Mouse (Mus musculus): ENCODE data around the gene Abca7.
"Not testable (repeated sequence)": the region's sequence is repeated elsewhere in the genome, so short reads cannot be mapped to it uniquely, and the experiment has no call there.

Abca7 gene

DNA sequence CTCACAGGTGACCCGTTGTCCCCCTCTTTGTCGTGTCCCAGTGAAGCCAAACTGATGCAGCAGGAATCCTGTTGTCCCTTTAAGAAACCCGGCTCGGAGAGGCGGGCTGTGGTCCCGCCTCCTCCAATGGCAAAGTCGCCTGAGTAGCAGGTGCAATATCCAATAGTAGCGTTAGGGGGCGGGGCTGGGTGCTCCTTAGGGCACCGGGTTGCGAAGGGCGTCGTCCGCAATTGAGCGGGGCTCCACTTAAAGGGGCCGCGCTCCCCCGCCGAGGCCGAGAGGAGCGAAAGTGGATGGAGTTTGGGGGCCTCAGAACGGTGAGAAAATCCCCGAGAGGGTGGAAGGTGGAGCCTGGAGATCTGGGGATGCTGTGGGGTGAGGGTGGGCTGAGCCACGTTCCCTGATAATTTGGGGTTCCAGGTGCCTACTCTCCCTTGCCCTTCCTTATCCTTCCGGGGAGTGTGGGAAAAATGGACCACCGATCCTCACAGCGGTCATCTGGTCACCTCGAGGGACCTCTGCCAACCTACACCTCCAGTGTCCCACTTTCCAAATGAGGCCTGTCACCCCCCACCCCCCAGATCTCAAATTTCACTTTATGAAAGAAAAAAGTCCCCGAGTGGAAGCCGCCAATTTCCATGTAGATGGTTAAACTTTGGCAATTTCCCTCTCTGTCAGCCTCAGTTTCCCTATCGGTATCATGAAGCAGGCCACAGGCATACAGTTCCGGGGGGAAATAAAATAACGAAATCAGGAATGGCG is at the start of gene Abca7:
TSS of gene Abca7 (plus strand) at position 223 of the 762 bp plus-strand sequence.
- DNase-seq (ENCODE audit: low read depth) = peak; percentile 81

DNA sequence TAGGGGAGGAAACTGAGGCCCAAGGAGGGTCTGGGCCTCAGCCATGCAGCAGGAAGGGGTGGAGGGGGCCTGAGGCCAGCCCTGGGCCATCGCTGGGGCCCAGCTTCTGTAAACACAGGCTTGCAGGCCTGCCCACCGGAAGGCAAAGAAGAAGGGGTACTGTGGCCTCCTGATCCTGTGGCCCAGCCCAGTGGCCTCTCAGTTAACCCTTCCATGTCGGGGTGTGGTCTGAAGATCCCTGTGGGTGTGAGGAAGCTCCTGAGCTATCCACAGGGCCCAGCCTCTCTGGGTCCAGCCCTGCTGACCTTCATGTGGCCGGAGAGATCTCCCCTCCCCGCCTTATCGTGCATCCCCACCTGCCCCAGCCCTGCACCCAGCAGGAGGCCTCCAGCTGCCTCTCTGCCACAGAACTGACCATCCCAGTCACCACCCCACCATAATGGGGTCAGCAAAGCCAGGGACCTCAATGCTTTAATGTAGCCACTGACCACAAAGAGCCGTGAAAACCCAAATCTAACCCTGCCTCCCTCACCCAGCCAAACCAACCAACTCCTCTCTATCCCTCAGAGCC is 49.5 kb upstream of the Abca7 start:
- no peak for DNase-seq (ENCODE audit: low read depth)

DNA sequence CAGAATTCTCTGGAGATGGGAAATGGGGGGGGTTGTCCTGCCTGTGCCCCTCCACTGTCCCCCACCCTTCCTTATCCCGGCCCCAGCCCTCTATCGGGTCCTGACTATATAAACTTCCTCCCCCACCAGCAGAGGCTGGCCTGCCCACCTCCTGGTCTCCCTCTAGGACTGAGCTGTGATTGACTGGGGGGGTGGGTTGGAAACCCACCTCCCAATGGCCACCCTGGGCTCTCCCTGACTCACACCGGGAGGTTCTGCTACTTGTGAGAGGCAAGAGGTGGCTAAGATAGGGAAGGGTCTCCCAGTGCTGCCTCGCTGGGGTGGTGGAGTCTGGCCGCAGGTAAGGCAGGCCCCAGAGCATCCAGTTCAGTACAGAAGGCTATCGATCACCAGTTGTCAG is 48.8 kb upstream of the Abca7 start:
- no peak for DNase-seq (ENCODE audit: low read depth)

DNA sequence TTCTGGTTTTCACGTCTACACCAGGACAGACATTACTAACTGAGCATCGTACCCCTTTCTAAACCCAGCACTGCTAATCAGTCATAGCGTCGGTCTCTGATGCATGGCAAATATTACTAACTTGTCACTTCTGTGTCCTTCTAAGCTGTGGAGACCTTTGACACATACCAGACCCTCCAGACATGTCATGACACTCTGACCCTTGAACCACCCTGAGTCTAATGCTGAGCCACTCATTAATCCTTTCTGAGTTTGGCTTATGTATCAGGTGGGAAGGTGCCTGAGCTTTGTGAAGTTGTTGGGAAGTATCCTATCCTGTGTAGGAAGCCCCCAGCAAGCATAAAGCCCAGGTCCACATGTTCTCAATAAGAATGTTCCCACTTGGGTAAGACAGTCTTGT is 46.4 kb upstream of the Abca7 start:
- no peak for DNase-seq (ENCODE audit: low read depth)

DNA sequence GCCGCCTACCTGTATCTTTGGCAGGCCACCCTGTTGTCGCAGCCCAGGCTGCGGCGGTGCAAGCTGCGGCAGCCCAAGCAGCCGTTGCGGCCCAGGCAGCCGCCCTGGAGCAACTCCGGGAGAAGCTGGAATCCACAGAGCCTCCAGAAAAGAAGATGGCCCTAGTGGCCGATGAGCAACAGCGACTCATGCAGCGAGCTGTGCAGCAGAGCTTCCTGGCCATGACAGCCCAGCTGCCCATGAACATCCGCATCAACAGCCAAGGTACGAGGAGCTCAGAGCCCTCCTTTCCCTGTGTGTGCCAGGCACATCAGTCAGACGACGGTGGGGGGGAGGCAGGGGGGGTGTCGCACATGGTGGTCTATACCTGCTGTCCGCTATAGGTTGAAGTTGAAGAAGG is 45.6 kb upstream of the Abca7 start:
- DNase-seq (ENCODE audit: low read depth) = no peak

DNA sequence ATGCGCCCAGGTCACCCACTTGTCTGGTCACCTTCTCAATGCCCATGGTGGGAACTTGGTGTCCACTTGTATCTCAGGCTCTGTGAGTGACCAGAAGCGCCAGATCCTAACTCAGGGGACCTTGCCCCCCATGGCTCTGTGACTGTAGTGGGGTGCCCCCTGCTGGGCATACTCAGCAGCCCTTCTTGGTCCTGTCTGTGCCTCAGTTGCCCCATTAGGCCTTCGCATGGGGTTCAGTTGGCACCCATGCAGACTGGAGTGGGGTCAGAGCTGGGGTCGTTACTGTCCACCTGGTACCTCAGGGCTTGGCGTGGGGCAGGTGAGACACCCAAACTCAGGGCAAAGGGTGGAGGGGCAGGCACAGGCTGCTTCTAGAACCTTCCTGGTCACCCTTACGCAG is 42.3 kb upstream of the Abca7 start:
- DNase-seq (ENCODE audit: low read depth) = no peak

DNA sequence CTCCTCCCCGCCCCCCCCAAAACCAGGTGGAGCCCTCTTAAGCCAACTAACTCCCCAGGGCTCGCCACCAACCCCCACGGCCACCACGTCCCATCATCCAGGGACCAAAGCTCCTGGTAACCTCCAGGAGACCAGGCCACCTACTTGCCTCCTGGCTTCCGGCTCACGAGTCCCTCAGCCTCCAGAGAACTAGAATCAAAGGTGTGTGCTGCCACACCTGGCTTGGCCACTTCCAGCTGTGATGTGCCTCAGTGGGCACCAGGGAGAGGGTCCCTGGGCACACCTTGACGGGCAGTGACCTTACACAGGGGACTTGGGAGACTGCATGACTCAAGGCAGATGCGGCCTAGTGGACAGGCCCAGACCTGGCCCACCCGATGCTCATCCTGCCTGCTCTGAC is 40.6 kb upstream of the Abca7 start:
- DNase-seq (ENCODE audit: low read depth) = no peak

DNA sequence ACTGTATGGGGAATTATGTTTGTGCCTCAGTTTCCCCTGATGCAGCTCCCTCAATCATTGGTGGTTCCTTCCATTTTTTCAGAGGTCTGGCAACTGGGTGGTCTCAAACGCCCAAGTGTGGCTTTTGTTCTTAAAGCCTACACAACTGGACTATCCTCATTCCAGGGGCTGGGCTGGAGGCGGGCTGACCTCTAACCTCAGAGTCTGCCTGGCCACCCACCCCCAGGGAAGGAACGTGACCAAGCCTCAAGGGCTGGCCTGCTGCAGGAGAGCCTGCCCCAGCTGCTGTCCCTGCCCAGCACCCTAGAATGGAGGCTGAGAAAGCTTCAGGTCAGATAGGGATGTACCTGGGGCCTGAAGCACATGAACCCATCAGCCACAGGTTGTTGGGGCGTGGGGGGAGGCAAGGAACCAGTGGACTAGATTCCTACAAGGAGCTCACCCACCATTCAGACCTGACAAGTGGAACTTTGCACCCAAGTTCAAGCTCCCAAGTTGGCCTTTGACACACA is 39.6 kb upstream of the Abca7 start:
- no peak for DNase-seq (ENCODE audit: low read depth)

DNA sequence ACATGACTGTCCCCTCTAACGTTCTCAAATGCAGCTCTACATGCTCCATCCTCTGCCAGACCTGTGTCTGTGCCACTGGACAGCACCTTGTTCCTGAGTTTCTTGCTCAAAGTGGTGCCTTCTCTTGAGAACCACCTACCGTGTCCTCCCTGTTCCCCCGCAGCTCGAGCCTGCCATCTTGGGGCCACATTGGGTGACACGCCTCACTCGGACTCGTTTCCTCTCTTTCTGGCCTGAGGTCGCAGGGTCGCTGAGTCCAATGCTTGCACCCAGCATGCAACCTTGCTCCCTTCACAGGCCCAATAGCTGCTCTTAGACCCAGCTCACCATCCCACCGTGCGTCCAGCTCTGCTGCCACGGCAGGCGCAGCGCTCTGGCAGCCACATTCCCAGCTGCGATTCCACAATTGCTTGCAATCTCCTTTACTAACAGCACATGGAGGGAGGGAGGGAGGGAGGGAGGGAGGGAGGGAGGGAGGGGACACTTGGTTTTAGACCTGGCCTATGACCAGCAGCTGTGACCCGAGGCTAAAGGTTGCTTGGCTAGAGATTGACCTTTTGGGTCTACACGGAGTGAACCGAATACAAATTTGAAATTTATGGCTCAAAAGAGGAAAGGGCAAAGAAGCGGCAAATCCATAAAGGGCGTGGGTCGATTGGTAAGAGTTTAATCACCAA is 38.0 kb upstream of the Abca7 start:
- no peak for DNase-seq (ENCODE audit: low read depth)

DNA sequence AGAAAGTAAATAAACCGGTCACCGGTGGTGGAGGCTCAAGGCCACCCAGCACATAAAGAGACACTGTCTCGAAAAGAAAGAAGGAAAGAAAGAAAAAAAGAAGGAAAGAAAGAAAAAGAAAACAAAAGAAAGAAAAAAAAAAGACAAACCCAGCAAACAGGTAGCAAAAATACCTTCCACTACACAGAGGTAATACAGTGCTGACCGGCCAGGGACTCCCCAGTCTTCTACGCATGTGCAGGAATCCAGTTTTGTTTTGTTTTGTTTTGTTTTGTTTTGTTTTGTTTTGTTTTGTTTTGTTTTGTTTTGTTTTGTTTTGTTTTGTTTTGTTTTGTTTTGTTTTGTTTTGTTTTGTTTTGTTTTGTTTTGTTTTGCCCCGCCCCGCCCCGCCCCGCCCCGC is 36.9 kb upstream of the Abca7 start:
- not testable (repeated sequence) for DNase-seq (ENCODE audit: low read depth)

DNA sequence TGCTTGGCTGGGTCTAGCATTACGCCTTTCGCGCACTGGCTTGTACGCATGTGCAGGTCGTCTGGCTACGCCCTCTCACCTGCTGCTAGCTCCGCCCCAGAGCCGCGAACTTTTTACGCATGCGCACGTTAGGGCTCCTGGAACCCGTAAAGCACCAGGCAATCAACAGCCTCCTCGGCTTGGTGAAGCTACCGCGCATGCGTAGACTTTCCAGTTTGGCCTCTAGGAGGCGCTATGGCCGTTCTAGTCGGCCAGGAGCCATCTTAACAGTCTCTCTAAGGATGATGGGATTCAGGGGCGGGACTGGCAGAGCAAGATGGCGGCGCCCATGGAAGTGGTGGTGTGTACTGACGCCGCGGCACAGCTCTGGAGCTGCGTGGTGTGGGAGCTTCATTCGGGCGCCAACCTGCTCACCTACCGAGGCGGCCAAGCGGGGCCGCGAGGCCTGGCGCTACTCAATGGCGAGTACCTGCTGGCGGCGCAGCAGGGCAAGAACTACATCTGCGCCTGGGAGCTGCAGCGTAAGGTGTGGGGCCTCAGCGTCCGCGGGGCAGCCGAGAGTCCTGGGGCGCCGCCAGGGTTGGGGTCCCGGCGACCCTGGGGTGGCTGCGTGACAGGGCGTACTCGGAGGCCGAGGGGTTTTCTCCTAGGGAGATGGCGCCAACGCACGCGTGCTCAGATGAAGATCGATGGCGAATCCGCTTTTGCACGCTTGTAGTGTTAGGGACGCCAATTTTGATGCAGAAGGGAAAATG is 36.3 kb upstream of the Abca7 start, which contains the start of gene Wdr18:
TSS of gene Wdr18 (plus strand) at position 306 of the 755 bp plus-strand sequence.
- DNase-seq (ENCODE audit: low read depth) = peak; percentile 100

DNA sequence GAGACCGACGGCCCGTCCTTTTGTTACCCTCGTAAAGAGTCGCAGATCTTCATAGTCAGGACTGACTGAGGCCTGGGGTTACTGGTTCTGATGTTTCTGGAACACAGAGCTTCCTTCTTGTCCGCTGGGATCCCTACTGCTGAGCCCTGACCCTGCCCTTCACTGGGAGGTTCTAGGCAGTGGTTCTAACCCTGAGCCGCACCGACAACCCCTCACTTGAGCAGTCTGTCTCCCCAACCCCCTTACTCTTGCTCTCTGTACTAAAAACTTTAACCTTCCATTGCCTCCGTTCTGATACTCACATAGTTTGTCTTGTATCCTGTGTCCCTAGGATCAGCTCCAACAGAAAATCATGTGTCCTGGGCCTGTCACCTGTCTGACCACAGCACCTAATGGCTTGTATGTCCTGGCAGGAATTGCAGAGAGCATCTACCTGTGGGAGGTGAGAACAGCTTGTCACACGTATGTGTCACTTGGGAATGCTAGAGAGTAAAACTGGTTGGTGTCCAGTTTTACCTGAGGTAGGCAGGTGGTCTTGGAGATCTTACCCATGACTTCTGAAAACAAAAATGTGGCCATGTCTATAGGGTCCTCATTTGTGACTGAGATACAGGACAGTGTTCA is 35.5 kb upstream of the Abca7 start:
- no peak for DNase-seq (ENCODE audit: low read depth)

DNA sequence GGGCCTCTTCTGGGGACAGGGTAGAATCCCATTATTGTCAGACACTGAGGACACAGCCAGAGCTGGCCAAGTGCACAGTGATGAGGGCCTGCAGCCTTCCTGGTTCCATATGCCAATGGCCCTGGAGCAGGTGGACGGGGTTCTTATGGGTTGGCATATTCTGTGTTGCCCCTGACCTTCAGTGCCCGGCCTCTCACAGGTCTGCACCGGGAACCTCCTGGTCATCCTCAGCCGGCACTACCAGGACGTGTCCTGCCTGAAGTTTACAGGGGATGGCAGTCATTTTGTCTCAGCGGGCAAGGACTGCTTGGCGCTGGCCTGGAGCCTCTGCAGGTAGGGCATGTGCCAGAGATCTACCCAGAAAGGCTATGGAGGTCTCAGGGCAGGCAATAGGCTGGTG is 31.6 kb upstream of the Abca7 start:
- DNase-seq (ENCODE audit: low read depth) = no peak

DNA sequence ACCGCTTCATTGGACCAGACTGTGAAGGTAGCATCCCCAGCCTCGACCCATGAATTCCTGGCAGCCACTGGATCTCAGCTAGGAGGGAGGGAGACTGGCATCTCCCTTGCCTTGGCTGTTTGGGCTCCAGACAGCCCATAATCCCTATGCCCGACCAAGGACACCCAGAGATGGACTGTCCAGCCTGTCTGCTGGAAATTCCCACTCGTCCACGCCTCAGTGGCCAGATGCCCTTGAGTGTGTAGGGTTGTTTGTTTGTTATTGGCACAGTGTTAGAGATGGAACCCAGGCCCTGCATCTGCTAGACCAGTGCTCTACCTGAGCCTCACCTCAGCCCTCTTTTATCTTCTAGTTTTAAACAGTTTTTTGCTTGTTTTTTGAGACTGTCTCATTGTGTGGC is 31.0 kb upstream of the Abca7 start:
- no peak for DNase-seq (ENCODE audit: low read depth)

DNA sequence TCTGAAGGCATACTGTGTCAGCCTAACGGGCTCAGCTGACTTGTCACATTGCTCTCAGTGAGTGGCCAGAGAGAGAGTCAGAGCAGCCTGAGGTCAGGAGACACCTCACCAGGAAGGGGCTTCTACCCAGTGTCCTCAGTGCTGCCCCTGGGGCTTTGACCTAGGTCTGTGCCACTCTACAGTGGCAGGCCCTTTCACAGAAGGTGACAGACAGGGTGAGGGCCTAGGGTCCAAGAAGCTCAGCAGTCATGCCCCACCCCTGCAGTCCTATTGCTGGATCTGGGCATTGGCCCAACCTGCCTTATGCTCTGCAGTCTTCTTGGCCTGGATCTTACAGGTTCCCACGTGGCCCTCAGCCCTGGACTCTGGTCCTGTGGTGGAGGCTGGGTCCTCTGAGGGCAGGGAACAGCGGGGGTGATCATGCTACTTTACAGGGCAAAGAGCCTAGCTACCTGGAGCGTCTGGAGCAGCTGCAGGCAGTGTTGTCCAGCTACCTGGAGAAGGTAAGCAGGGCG is 29.4 kb upstream of the Abca7 start:
- DNase-seq (ENCODE audit: low read depth) = no peak

DNA sequence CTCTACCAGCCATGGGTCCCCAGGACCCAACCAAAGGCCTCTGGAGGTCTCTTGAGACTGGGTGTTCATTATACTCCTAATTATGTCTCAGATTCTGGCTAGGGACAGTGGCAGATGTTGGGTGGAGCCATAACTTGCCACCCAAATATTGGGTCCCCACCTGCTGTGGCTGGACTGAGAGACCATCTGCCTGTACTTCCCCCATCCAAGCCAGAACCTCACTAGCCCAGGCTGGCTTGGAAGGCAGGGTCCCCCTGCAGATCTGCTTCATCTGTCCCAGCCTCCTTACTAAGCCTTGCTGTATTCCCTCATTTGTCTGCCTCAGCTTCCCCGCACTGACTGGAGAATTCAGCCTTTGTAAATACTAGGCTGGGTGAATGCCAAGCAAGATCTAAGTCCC is 28.1 kb upstream of the Abca7 start:
- no peak for DNase-seq (ENCODE audit: low read depth)

DNA sequence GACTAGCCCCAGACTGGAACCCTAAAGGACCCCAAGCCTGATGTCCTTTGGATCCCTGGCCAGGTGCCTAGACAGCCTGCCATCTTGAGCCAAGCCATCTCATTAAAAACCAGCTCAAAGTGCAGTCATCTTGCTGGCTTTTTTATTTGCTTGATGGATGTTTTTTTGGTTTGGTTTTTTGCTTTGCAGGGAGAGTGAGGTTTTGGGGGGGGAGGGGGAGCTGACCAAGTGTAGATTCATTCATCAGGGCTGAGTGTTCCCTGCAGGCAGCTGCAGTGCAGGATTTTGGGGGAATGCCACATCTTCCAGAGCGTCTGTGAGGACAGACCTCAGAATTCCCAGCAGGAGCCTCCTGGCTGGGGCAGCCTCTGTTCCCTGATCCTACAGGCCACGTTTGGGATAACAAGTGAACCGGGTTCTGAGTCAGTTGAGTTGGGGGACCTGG is 27.1 kb upstream of the Abca7 start:
- DNase-seq (ENCODE audit: low read depth) = no peak

DNA sequence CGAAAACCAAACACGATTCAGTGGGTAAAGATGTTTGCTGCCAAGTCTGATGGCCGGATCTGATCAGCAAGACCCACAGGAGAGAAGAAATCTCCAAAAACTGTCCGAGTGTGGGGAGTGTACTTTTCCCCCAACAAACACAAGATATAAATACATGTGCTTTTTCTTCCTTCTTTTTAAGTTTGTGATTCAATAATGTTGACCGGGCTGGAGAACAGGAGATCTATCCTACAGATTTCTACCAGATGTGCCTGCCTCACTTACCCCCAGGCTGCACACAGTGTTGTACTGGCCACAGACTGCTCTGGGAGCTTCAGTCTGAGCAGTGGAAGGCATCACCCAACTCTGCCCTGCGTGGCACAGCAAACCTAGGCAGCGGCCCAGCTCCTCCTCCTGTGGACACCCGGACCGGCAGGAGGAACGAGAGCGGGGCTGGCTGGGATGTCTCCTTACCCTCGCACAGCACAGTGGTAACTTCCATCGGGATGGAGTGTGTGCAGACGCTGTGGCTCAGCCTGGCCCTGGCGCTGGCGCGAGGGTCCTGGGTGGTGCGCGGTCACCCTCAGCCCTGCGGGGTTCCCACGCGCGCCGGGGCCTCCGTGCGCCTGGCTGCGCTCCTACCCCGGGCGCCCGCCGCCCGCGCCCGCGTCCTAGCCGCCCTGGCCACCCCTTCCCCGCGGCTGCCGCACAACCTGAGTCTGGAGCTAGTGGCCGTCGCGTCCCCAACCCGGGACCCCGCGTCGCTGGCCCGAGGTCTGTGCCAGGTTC is 25.7 kb upstream of the Abca7 start, which contains the start of gene Grin3b:
TSS of gene Grin3b (plus strand) at position 301 of the 768 bp plus-strand sequence.
- DNase-seq (ENCODE audit: low read depth) = no peak

DNA sequence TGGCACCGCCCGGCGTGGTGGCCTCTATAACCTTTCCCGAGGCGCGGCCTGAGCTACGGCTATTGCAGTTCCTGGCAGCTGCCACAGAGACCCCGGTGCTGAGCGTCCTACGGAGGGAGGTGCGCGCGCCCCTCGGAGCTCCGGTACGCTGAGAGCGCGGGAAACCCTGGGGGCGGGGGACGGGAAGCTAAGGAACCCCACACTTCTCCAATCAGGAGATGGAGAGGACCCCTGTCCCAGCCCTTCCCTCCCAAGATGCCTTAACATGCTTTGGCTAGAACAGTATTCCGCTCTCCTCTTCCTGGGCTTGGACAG is 25.2 kb upstream of the Abca7 start:
- DNase-seq (ENCODE audit: low read depth) = no peak

DNA sequence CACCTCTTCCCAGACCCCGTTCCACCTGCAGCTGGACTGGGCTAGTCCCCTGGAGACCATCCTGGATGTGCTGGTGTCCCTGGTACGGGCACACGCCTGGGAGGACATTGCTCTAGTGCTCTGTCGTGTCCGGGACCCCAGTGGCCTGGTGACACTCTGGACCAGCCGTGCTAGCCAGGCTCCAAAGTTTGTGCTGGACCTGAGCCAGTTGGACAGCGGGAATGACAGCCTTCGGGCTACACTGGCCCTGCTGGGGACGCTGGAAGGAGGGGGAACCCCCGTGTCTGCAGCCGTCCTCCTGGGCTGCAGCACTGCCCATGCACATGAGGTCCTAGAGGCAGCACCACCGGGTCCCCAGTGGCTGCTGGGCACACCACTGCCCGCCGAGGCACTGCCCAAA is 23.5 kb upstream of the Abca7 start:
- DNase-seq (ENCODE audit: low read depth) = no peak

DNA sequence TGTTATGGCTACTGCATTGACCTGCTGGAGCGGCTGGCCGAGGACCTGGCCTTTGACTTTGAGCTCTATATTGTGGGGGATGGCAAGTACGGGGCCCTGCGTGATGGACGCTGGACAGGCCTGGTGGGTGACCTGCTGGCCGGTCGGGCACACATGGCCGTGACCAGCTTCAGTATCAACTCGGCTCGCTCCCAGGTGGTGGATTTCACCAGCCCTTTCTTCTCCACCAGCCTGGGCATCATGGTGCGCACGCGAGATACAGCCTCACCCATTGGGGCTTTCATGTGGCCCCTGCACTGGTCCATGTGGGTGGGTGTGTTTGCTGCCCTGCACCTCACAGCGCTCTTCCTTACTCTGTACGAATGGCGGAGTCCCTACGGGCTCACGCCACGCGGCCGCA is 22.2 kb upstream of the Abca7 start:
- DNase-seq (ENCODE audit: low read depth) = no peak
